Comparison of ENCODE assay signal across 8 mouse cellular contexts in genomic region chr16:22009099-22009584, GRCm38 (mm10). TPM values are rescaled to one million over a fixed set of nuclear protein-coding genes. Genes with fewer than 3 reads are reported as not detected.
DNase-seq lines count a peak whose midpoint lies in the region; ATAC-seq and TF ChIP-seq lines count a peak whose summit lies in the region.

Gene Senp2 (plus strand): TSS chr16:22009484.

- under 1% methylated on average over 45 of the region's 45 CpGs for WGBS in heart, embryonic 12.5 days
- under 1% methylated on average over 45 of the region's 45 CpGs for WGBS in kidney, postnatal 0 days
- WGBS in liver, embryonic 11.5 days: under 1% methylated on average over 45 of the region's 45 CpGs
- under 1% methylated on average over 45 of the region's 45 CpGs for WGBS in stomach, embryonic 14.5 days

- peak within 1 kb of the TSS; percentile 87 for H3K4me3 ChIP-seq in heart, embryonic 12.5 days
- H3K4me3 ChIP-seq in kidney, postnatal 0 days (replicated peaks; ENCODE audit: low read depth, low read length): peak within 1 kb of the TSS; percentile 97
- H3K4me3 ChIP-seq in liver, embryonic 11.5 days (ENCODE audit: low read depth, low read length): peak within 1 kb of the TSS; percentile 96
- H3K4me3 ChIP-seq in stomach, embryonic 14.5 days (ENCODE audit: low read depth, low read length): peak within 1 kb of the TSS; percentile 72

- no peaks in the 10 kb centered on the region for H3K9me3 ChIP-seq in heart, embryonic 12.5 days (replicated peaks)
- H3K9me3 ChIP-seq in kidney, postnatal 0 days (replicated peaks; ENCODE audit: low read length): no peaks in the 10 kb centered on the region
- no peaks in the 10 kb centered on the region for H3K9me3 ChIP-seq in liver, embryonic 11.5 days (ENCODE audit: control insufficient read depth, low read length)
- H3K9me3 ChIP-seq in stomach, embryonic 14.5 days (ENCODE audit: control insufficient read depth, low read depth, low read length): no peaks in the 10 kb centered on the region

- peak within 1 kb of the TSS; percentile 88 for H3K4me2 ChIP-seq in heart, embryonic 12.5 days
- H3K4me2 ChIP-seq in kidney, postnatal 0 days (ENCODE audit: low read length): peak within 1 kb of the TSS; percentile 83
- H3K4me2 ChIP-seq in liver, embryonic 11.5 days: peak within 1 kb of the TSS; percentile 80
- H3K4me2 ChIP-seq in stomach, embryonic 14.5 days (replicated peaks; ENCODE audit: low read depth, low read length): peak within 1 kb of the TSS; percentile 63

- H3K4me1 ChIP-seq in heart, embryonic 12.5 days (replicated peaks): peaks cover 10% of the 10 kb centered on the region
- H3K4me1 ChIP-seq in kidney, postnatal 0 days (replicated peaks; ENCODE audit: insufficient read depth, low read length): peaks cover 5% of the 10 kb centered on the region; the same call in 1 of the 2 replicates
- H3K4me1 ChIP-seq in liver, embryonic 11.5 days (replicated peaks; ENCODE audit: control insufficient read depth, insufficient read depth, low read length): peaks cover 12% of the 10 kb centered on the region
- peaks cover 9% of the 10 kb centered on the region for H3K4me1 ChIP-seq in stomach, embryonic 14.5 days (ENCODE audit: control insufficient read depth, insufficient read depth, low read length)

- DNase-seq in CD4-positive helper T cell, adult 2 months (ENCODE audit: low read depth, low spot score): peak; percentile 100
- peak; percentile 100 for DNase-seq in brain, embryonic 18.5 days (ENCODE audit: low read depth, low spot score)
- peak; percentile 100 for DNase-seq in kidney, postnatal 0 days (ENCODE audit: low spot score)
- DNase-seq in liver, embryonic 11.5 days (ENCODE audit: low spot score): peak; percentile 99
- DNase-seq in naive thymus-derived CD4-positive, alpha-beta T cell, adult 2 months (ENCODE audit: low read depth): peak; percentile 100

- no peaks in the 10 kb centered on the region for H3K36me3 ChIP-seq in heart, embryonic 12.5 days
- no peaks in the 10 kb centered on the region for H3K36me3 ChIP-seq in kidney, postnatal 0 days (ENCODE audit: insufficient read depth, low read length)
- H3K36me3 ChIP-seq in liver, embryonic 11.5 days (ENCODE audit: control insufficient read depth, insufficient read depth, low read length): no peaks in the 10 kb centered on the region
- H3K36me3 ChIP-seq in stomach, embryonic 14.5 days (ENCODE audit: control insufficient read depth, insufficient read depth, low read length): no peaks in the 10 kb centered on the region

- peak within 1 kb of the TSS; percentile 89 for H3K9ac ChIP-seq in heart, embryonic 12.5 days
- H3K9ac ChIP-seq in kidney, postnatal 0 days (ENCODE audit: low read depth, low read length): peak within 1 kb of the TSS; percentile 95
- peak within 1 kb of the TSS; percentile 95 for H3K9ac ChIP-seq in liver, embryonic 11.5 days (ENCODE audit: low read depth, low read length)
- H3K9ac ChIP-seq in stomach, embryonic 14.5 days (replicated peaks; ENCODE audit: low read depth, low read length): peak within 1 kb of the TSS; percentile 67

- ATAC-seq in erythroid progenitor cell, adult 5-6 weeks (replicated peaks; ENCODE audit: low FRiP score, poor library complexity, severe bottlenecking): peak; percentile 96
- ATAC-seq in heart, embryonic 12.5 days (ENCODE audit: insufficient number of reproducible peaks, low FRiP score): peak; percentile 99
- ATAC-seq in kidney, postnatal 0 days (replicated peaks; ENCODE audit: low FRiP score, low read depth): peak; percentile 99
- peak; percentile 98 for ATAC-seq in liver, embryonic 11.5 days (replicated peaks; ENCODE audit: low FRiP score)
- peak; percentile 98 for ATAC-seq in stomach, embryonic 14.5 days (ENCODE audit: insufficient number of reproducible peaks, insufficient read depth, low FRiP score, low read depth)

- no peak for TF ChIP-seq CTCF in kidney, postnatal 0 days (IDR thresholded peaks at IDR 0.05; ENCODE audit: low read depth)

- H3K27me3 ChIP-seq in heart, embryonic 12.5 days (replicated peaks): no peaks in the 10 kb centered on the region
- no peaks in the 10 kb centered on the region for H3K27me3 ChIP-seq in kidney, postnatal 0 days (ENCODE audit: insufficient read depth, low read length)
- H3K27me3 ChIP-seq in liver, embryonic 11.5 days (replicated peaks; ENCODE audit: control insufficient read depth, insufficient read depth, low read length): no peaks in the 10 kb centered on the region
- no peaks in the 10 kb centered on the region for H3K27me3 ChIP-seq in stomach, embryonic 14.5 days (ENCODE audit: control insufficient read depth, insufficient read depth, low read length)

- peak within 1 kb of the TSS; percentile 69 for H3K27ac ChIP-seq in heart, embryonic 12.5 days (ENCODE audit: poor library complexity, severe bottlenecking)
- peak within 1 kb of the TSS; percentile 85 for H3K27ac ChIP-seq in kidney, postnatal 0 days
- H3K27ac ChIP-seq in liver, embryonic 11.5 days (ENCODE audit: low read depth, low read length): peak within 1 kb of the TSS; percentile 84
- peak within 1 kb of the TSS; percentile 69; the same call in 1 of the 2 replicates for H3K27ac ChIP-seq in stomach, embryonic 14.5 days (ENCODE audit: low read length)

RNA-seq across cellular contexts. Expression of gene Senp2, which starts in this region (rescaled TPM):
- 84.3 and 107 TPM in 2 replicates for total RNA-seq in erythroid progenitor cell, adult 5-6 weeks (2015; ENCODE audit: low replicate concordance)
- total RNA-seq in erythroid progenitor cell, adult 5-6 weeks (2017; ENCODE audit: low replicate concordance): 114 and 119 TPM in 2 replicates
- polyA plus RNA-seq in heart, embryonic 12.5 days (2016; fragmentation: Nextera tagmentation; extraction: Ambion mirVana): 36.8 and 37.2 TPM in 2 replicates
- 22.7 and 25.0 TPM in 2 replicates for polyA plus RNA-seq in kidney, postnatal 0 days (2015; fragmentation: Nextera tagmentation; extraction: Ambion mirVana)
- polyA plus RNA-seq in liver, embryonic 11.5 days (2014; fragmentation: Nextera tagmentation; extraction: Ambion mirVana): 65.1 and 70.5 TPM in 2 replicates
- polyA plus RNA-seq in stomach, embryonic 14.5 days (2014; fragmentation: Nextera tagmentation; extraction: Ambion mirVana): 53.7 and 56.1 TPM in 2 replicates

Comparison
In these comparisons a context has a peak if more than half of its experiments do, and no peak if none do; other contexts are left out.
1. Peak in every context shown above with its lines: DNase-seq, ATAC-seq, H3K4me3 ChIP-seq and H3K27ac ChIP-seq.